Mouse (Mus musculus): Measurements from ENCODE around the gene Hhipl1. TPM values are rescaled to one million over a fixed set of nuclear protein-coding genes. Genes with fewer than 3 reads are reported as not detected.
A peak's percentile ranks its signal among the peaks of the same experiment; 100 is the strongest.

Hhipl1 gene
- polyA plus RNA-seq, 1 experiment from 2014 or later, result 0.24 TPM

DNA sequence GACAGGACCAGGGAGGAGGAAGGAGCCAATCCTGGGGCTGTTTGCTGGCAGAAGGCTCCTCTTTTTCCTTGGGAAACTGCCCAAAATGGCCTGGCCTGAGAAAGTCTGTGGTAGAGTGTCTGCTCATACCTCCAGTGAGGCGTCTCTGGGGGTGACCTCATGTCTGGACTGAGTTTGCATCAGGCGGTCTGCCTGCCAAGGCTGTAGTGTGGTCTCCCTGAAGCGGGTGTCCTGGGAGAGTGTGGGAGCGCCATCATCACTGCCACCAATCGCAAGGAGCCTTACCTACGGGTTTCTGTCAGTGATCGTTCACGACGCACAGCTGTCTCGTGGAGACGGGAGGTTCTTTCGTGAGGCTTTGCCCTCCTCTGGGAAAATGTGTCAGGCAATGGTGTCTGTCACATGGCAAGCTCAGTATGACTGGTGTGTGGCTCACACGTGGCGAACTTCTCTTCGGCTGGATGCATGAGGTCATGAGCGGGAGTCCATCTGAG is 2.3 kb downstream of the Hhipl1 start:
- WGBS, result 81% methylated on average over 16 of the region's 16 CpGs
- Histone ChIP-seq H3K27ac (replicated peaks) (no peak overlapping the region), H3K4me1 (replicated peaks; ENCODE audit: control insufficient read depth, insufficient read depth) (peaks cover 3% of the 10 kb centered on the region; the same call in 1 of the 2 replicates), H3K9ac (ENCODE audit: low read length) (no peak overlapping the region), H3K36me3 (ENCODE audit: control insufficient read depth, insufficient read depth, low read length) (no peaks in the 10 kb centered on the region), H3K27me3 (ENCODE audit: control insufficient read depth, insufficient read depth, low read length) (no peaks in the 10 kb centered on the region; the same call in 1 of the 2 replicates), H3K4me3 (ENCODE audit: low read depth, low read length) (no peak overlapping the region), H3K9me3 (ENCODE audit: control insufficient read depth, low read length) (no peaks in the 10 kb centered on the region), H3K4me2 (replicated peaks; ENCODE audit: low read depth) (no peak overlapping the region)
- DNase-seq (ENCODE audit: low spot score), result no peak
- ATAC-seq (ENCODE audit: low FRiP score, low TSS enrichment), result no peak
- TF ChIP-seq EP300 (optimal IDR thresholded peaks at IDR 0.05) (no peak), CTCF (IDR thresholded peaks at IDR 0.05; ENCODE audit: low read depth) (no peak)

DNA sequence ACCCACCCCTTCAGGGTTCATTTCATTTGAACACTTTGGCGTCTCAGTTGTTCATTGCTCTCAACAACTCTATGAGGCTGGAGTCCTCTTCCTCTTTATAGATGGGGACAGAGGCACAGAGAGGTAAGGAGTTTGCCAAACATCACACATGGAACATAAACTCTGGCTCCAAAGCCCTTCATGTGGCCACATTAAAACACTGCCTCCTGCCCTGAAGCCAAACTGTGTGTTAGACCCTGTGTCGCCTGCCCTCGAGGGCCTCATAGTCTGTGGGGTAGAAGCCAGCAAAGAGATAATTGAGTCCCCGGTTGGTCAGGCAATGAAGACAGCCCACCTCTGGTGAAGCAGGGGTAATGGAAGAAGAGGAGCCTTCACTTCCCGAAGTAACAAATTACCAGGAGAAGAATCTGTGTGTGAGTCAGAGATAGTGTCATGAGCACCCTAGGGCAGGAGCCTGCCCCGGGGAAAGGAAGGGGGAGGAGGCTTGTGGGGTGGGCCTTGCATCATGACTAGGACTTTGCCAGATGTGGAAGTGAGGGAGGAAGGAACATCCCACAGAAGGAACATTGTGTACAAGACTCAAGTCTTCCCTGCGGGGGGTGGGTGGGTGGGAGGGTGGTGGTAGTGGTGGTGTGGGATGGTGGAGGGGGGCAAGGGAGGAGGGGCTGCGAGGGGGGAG is 3.2 kb downstream of the Hhipl1 start:
- no peak overlapping the region for H3K9ac ChIP-seq (ENCODE audit: low read length)
- no peaks in the 10 kb centered on the region for H3K9me3 ChIP-seq (ENCODE audit: control insufficient read depth, low read length)
- peak; percentile 16; the same call in 1 of the 2 replicates for ATAC-seq (ENCODE audit: low FRiP score, low TSS enrichment)
- DNase-seq (ENCODE audit: low spot score), result no peak
- H3K4me1 ChIP-seq (replicated peaks; ENCODE audit: control insufficient read depth, insufficient read depth), result peaks cover 3% of the 10 kb centered on the region; the same call in 1 of the 2 replicates
- TF ChIP-seq EP300 (optimal IDR thresholded peaks at IDR 0.05), result no peak
- TF ChIP-seq CTCF (IDR thresholded peaks at IDR 0.05; ENCODE audit: low read depth), result no peak
- H3K4me2 ChIP-seq (replicated peaks; ENCODE audit: low read depth), result no peak overlapping the region
- WGBS, result 51% methylated on average over 6 of the region's 8 CpGs
- H3K36me3 ChIP-seq (ENCODE audit: control insufficient read depth, insufficient read depth, low read length), result no peaks in the 10 kb centered on the region
- H3K27ac ChIP-seq (replicated peaks), result 0 out of 2 replicates have a peak overlapping the region, but pooled peaks have one; percentile 30
- no peaks in the 10 kb centered on the region; the same call in 1 of the 2 replicates for H3K27me3 ChIP-seq (ENCODE audit: control insufficient read depth, insufficient read depth, low read length)
- H3K4me3 ChIP-seq (ENCODE audit: low read depth, low read length), result no peak overlapping the region

GRCm38 (mm10) chr12:108310041-108310440 is 4.0 kb downstream of the Hhipl1 start:
- Histone ChIP-seq H3K36me3 (ENCODE audit: control insufficient read depth, insufficient read depth, low read length) (no peaks in the 10 kb centered on the region), H3K9me3 (ENCODE audit: control insufficient read depth, low read length) (no peaks in the 10 kb centered on the region), H3K9ac (ENCODE audit: low read length) (no peak overlapping the region), H3K27ac (replicated peaks) (no peak overlapping the region), H3K27me3 (ENCODE audit: control insufficient read depth, insufficient read depth, low read length) (no peaks in the 10 kb centered on the region), H3K4me1 (replicated peaks; ENCODE audit: control insufficient read depth, insufficient read depth) (peaks cover 3% of the 10 kb centered on the region; the same call in 1 of the 2 replicates), H3K4me2 (replicated peaks; ENCODE audit: low read depth) (no peak overlapping the region), H3K4me3 (ENCODE audit: low read depth, low read length) (no peak overlapping the region)
- DNase-seq (ENCODE audit: low spot score) (no peak), ATAC-seq (ENCODE audit: low FRiP score, low TSS enrichment) (no peak)
- 83% methylated on average over 4 of the region's 4 CpGs for WGBS
- no peak for TF ChIP-seq CTCF (IDR thresholded peaks at IDR 0.05; ENCODE audit: low read depth)
- no peak for TF ChIP-seq EP300 (optimal IDR thresholded peaks at IDR 0.05)

GRCm38 (mm10) chr12:108310456-108311027 is 4.5 kb downstream of the Hhipl1 start:
- no peaks in the 10 kb centered on the region for H3K9me3 ChIP-seq (ENCODE audit: control insufficient read depth, low read length)
- H3K9ac ChIP-seq (ENCODE audit: low read length), result no peak overlapping the region
- TF ChIP-seq EP300 (optimal IDR thresholded peaks at IDR 0.05), result no peak
- TF ChIP-seq CTCF (IDR thresholded peaks at IDR 0.05; ENCODE audit: low read depth), result no peak
- H3K27me3 ChIP-seq (ENCODE audit: control insufficient read depth, insufficient read depth, low read length), result no peaks in the 10 kb centered on the region
- DNase-seq (ENCODE audit: low spot score) (no peak), ATAC-seq (ENCODE audit: low FRiP score, low TSS enrichment) (no peak)
- peaks cover 3% of the 10 kb centered on the region; the same call in 1 of the 2 replicates for H3K4me1 ChIP-seq (replicated peaks; ENCODE audit: control insufficient read depth, insufficient read depth)
- 80% methylated on average over 7 of the region's 7 CpGs for WGBS
- no peak overlapping the region for H3K4me2 ChIP-seq (replicated peaks; ENCODE audit: low read depth)
- no peaks in the 10 kb centered on the region for H3K36me3 ChIP-seq (ENCODE audit: control insufficient read depth, insufficient read depth, low read length)
- H3K4me3 ChIP-seq (ENCODE audit: low read depth, low read length), result no peak overlapping the region
- H3K27ac ChIP-seq (replicated peaks), result no peak overlapping the region

GRCm38 (mm10) chr12:108311741-108312290 is 5.7 kb downstream of the Hhipl1 start:
- no peaks in the 10 kb centered on the region for H3K9me3 ChIP-seq (ENCODE audit: control insufficient read depth, low read length)
- no peak for DNase-seq (ENCODE audit: low spot score)
- H3K27me3 ChIP-seq (ENCODE audit: control insufficient read depth, insufficient read depth, low read length), result no peaks in the 10 kb centered on the region; the same call in 1 of the 2 replicates
- H3K4me1 ChIP-seq (replicated peaks; ENCODE audit: control insufficient read depth, insufficient read depth), result no peaks in the 10 kb centered on the region
- ATAC-seq (ENCODE audit: low FRiP score, low TSS enrichment), result no peak
- no peak overlapping the region for H3K4me2 ChIP-seq (replicated peaks; ENCODE audit: low read depth)
- H3K27ac ChIP-seq (replicated peaks), result no peak overlapping the region
- no peak for TF ChIP-seq EP300 (optimal IDR thresholded peaks at IDR 0.05)
- no peak for TF ChIP-seq CTCF (IDR thresholded peaks at IDR 0.05; ENCODE audit: low read depth)
- H3K4me3 ChIP-seq (ENCODE audit: low read depth, low read length), result no peak overlapping the region
- H3K36me3 ChIP-seq (ENCODE audit: control insufficient read depth, insufficient read depth, low read length), result no peaks in the 10 kb centered on the region
- no peak overlapping the region for H3K9ac ChIP-seq (ENCODE audit: low read length)
- 87% methylated on average over 27 of the region's 27 CpGs for WGBS
